Mouse (Mus musculus): ENCODE data around the gene Rsph3a.
"Not testable (repeated sequence)": the region's sequence is repeated elsewhere in the genome, so short reads cannot be mapped to it uniquely, and the experiment has no call there.

GRCm38 (mm10) chr17:8003248-8003647 is 57.8 kb downstream of the Rsph3a start:
- TF ChIP-seq FLI1 (IDR thresholded peaks at IDR 0.05; ENCODE audit: low read length); GATA1 (IDR thresholded peaks at IDR 0.05; ENCODE audit: borderline replicate concordance, low read length): not testable (repeated sequence)

Measured in megakaryocyte, embryonic 14.5 days (primary cell).